Mouse (Mus musculus) hindbrain, embryonic 15.5 days (tissue): ENCODE results near the gene Cit. TPM values are rescaled to one million over a fixed set of nuclear protein-coding genes. Genes with fewer than 3 reads are reported as not detected.

ENCODE experiments used
- ATAC-seq: fragments of 200-750 bp; cut with Nextera tagmentation; 2 replicates; pipeline ENCODE4 v1.8.0; 2017; ENCODE audit warnings: low read depth, moderate number of reproducible peaks, moderate TSS enrichment; ENCODE audit not compliant: low FRiP score
- H3K27ac ChIP-seq: fragments of 300-500 bp; sonication (generic); replicated peaks from 2 replicates; pipeline ENCODE4 v1.5.1; 2015; ENCODE audit warnings: mild to moderate bottlenecking, inconsistent platforms
- H3K27me3 ChIP-seq: fragments of 300-500 bp; sonication (generic); 2 replicates; pipeline ENCODE4 v1.6.1; 2015; ENCODE audit warnings: control low read depth, inconsistent platforms
- H3K36me3 ChIP-seq: fragments of 300-500 bp; sonication (generic); 2 replicates; pipeline ENCODE4 v1.6.1; 2015; ENCODE audit warnings: control low read depth, inconsistent platforms
- H3K4me1 ChIP-seq: fragments of 300-500 bp; sonication (generic); replicated peaks from 2 replicates; pipeline ENCODE4 v1.6.1; 2015; ENCODE audit warnings: control low read depth, inconsistent platforms
- H3K4me2 ChIP-seq: fragments of 300-500 bp; sonication (generic); 2 replicates; pipeline ENCODE4 v1.6.1; 2015; ENCODE audit warnings: moderate library complexity, mild to moderate bottlenecking, inconsistent platforms
- H3K4me3 ChIP-seq: fragments of 300-500 bp; sonication (generic); 2 replicates; pipeline ENCODE4 v1.5.1; 2015; ENCODE audit warnings: mild to moderate bottlenecking, inconsistent platforms
- H3K9ac ChIP-seq: fragments of 300-500 bp; sonication (generic); 2 replicates; pipeline ENCODE4 v1.6.1; 2015; ENCODE audit warnings: inconsistent platforms
- H3K9me3 ChIP-seq: fragments of 300-500 bp; sonication (generic); 2 replicates; pipeline ENCODE4 v1.6.1; 2016; ENCODE audit warnings: control low read depth, inconsistent platforms
- WGBS: fragments of 180-500 bp; shearing (Covaris S2); methylation state at CpG from one replicate; pipeline ENCODE4 v1.1.7; 2015; 5-methylcytosine and 5-hydroxymethylcytosine counted together
- polyA plus RNA-seq: library from polyadenylated mRNA; unstranded; fragments of >200 nt; fragmentation: Nextera tagmentation; extraction: Ambion mirVana; gene quantifications from 2 replicates; pipeline ENCODE4 v1.2.1, GENCODE M21; 2015

Gene Cit
- polyA plus RNA-seq, 1 experiment from 2014 or later, result 30.2 TPM

GRCm38 (mm10) chr5:115838059-115838458 is 7.0 kb upstream of the Cit start:
- no peak for ATAC-seq
- H3K4me1 ChIP-seq, result no peaks in the 10 kb centered on the region
- no peaks in the 10 kb centered on the region for H3K36me3 ChIP-seq
- H3K4me2 ChIP-seq, result no peak overlapping the region
- H3K9me3 ChIP-seq, result no peaks in the 10 kb centered on the region
- no peak overlapping the region for H3K27ac ChIP-seq
- no peak overlapping the region for H3K9ac ChIP-seq
- H3K27me3 ChIP-seq, result no peaks in the 10 kb centered on the region
- H3K4me3 ChIP-seq, result no peak overlapping the region
- WGBS, result 70% methylated on average over 6 of the region's 6 CpGs

GRCm38 (mm10) chr5:115840453-115840852 is 4.6 kb upstream of the Cit start:
- Histone ChIP-seq H3K4me2 (no peak overlapping the region), H3K36me3 (no peaks in the 10 kb centered on the region), H3K4me3 (no peak overlapping the region), H3K9ac (no peak overlapping the region), H3K27ac (no peak overlapping the region), H3K4me1 (peaks cover 11% of the 10 kb centered on the region), H3K27me3 (no peaks in the 10 kb centered on the region), H3K9me3 (no peaks in the 10 kb centered on the region)
- ATAC-seq, result no peak
- WGBS, result 89% methylated on average over 4 of the region's 5 CpGs

GRCm38 (mm10) chr5:115840946-115841775 is 3.9 kb upstream of the Cit start:
- no peak overlapping the region for H3K9ac ChIP-seq
- H3K4me2 ChIP-seq, result no peak overlapping the region
- no peak for ATAC-seq
- H3K4me1 ChIP-seq, result peaks cover 16% of the 10 kb centered on the region
- no peaks in the 10 kb centered on the region for H3K27me3 ChIP-seq
- 75% methylated on average over 12 of the region's 12 CpGs for WGBS
- H3K4me3 ChIP-seq, result no peak overlapping the region
- H3K27ac ChIP-seq, result no peak overlapping the region
- H3K9me3 ChIP-seq, result no peaks in the 10 kb centered on the region
- H3K36me3 ChIP-seq, result no peaks in the 10 kb centered on the region

- Histone ChIP-seq H3K4me2 (peak overlapping the region; percentile 99), H3K9me3 (no peaks in the 10 kb centered on the region), H3K27me3 (no peaks in the 10 kb centered on the region), H3K36me3 (no peaks in the 10 kb centered on the region), H3K9ac (peak overlapping the region; percentile 30; the same call in 1 of the 2 replicates), H3K4me3 (peak overlapping the region; percentile 56), H3K27ac (0 out of 2 replicates have a peak overlapping the region, but pooled peaks have one; percentile 27), H3K4me1 (peaks cover 18% of the 10 kb centered on the region)
- no peak for ATAC-seq
- WGBS, result 6% methylated on average over 12 of the region's 12 CpGs
These were observed 711 bp upstream of the Cit start for GRCm38 (mm10) chr5:115844368-115844765.

GRCm38 (mm10) chr5:115845635-115846174 is 627 bp downstream of the Cit start:
- H3K36me3 ChIP-seq, result no peaks in the 10 kb centered on the region
- H3K4me3 ChIP-seq, result peak overlapping the region; percentile 56
- no peaks in the 10 kb centered on the region for H3K9me3 ChIP-seq
- H3K27me3 ChIP-seq, result no peaks in the 10 kb centered on the region
- peak overlapping the region; percentile 35 for H3K9ac ChIP-seq
- H3K4me1 ChIP-seq, result peaks cover 18% of the 10 kb centered on the region
- WGBS, result 37% methylated on average over 8 of the region's 8 CpGs
- peak overlapping the region; percentile 99 for H3K4me2 ChIP-seq
- no peak for ATAC-seq
- H3K27ac ChIP-seq, result no peak overlapping the region

GRCm38 (mm10) chr5:115847166-115847565 is 2.1 kb downstream of the Cit start:
- Histone ChIP-seq H3K27ac (no peak overlapping the region), H3K9me3 (no peaks in the 10 kb centered on the region), H3K36me3 (no peaks in the 10 kb centered on the region), H3K27me3 (no peaks in the 10 kb centered on the region), H3K4me3 (no peak overlapping the region), H3K4me2 (no peak overlapping the region), H3K4me1 (peaks cover 18% of the 10 kb centered on the region), H3K9ac (no peak overlapping the region)
- no peak for ATAC-seq
- 91% methylated on average over 8 of the region's 8 CpGs for WGBS

- Histone ChIP-seq H3K27ac (peak overlapping the region; percentile 53; the same call in 1 of the 2 replicates), H3K27me3 (no peaks in the 10 kb centered on the region), H3K9me3 (no peaks in the 10 kb centered on the region), H3K4me3 (no peak overlapping the region), H3K4me1 (peaks cover 18% of the 10 kb centered on the region), H3K4me2 (0 out of 2 replicates have a peak overlapping the region, but pooled peaks have one; percentile 4), H3K9ac (no peak overlapping the region), H3K36me3 (no peaks in the 10 kb centered on the region)
- WGBS, result 49% methylated on average over 7 of the region's 7 CpGs
- ATAC-seq, result no peak
These were observed 3.4 kb downstream of the Cit start for GRCm38 (mm10) chr5:115848463-115848862.

- H3K4me2 ChIP-seq, result no peak overlapping the region
- ATAC-seq, result no peak
- H3K4me1 ChIP-seq, result peaks cover 15% of the 10 kb centered on the region
- H3K4me3 ChIP-seq, result no peak overlapping the region
- WGBS, result 50% methylated on average over 12 of the region's 12 CpGs
- no peak overlapping the region for H3K27ac ChIP-seq
- H3K9ac ChIP-seq, result no peak overlapping the region
- H3K36me3 ChIP-seq, result no peaks in the 10 kb centered on the region
- no peaks in the 10 kb centered on the region for H3K27me3 ChIP-seq
- no peaks in the 10 kb centered on the region for H3K9me3 ChIP-seq
These were observed 4.3 kb downstream of the Cit start for GRCm38 (mm10) chr5:115849263-115849829.

GRCm38 (mm10) chr5:115850250-115851028 is 5.4 kb downstream of the Cit start:
- Histone ChIP-seq H3K4me2 (no peak overlapping the region), H3K27ac (no peak overlapping the region)

GRCm38 (mm10) chr5:115851029-115851365 is 5.9 kb downstream of the Cit start:
- ATAC-seq, result no peak
- H3K4me1 ChIP-seq, result 0 out of 2 replicates have a peak, but pooled peaks cover 3% of the 10 kb centered on the region
- no peak overlapping the region for H3K9ac ChIP-seq
- WGBS, result 85% methylated on average over 13 of the region's 13 CpGs
- H3K4me2 ChIP-seq, result no peak overlapping the region
- H3K36me3 ChIP-seq, result no peaks in the 10 kb centered on the region
- H3K27ac ChIP-seq, result no peak overlapping the region
- no peaks in the 10 kb centered on the region for H3K27me3 ChIP-seq
- H3K4me3 ChIP-seq, result no peak overlapping the region
- no peaks in the 10 kb centered on the region for H3K9me3 ChIP-seq

More at GRCm38 (mm10) chr5:115850250-115851028, 5.4 kb downstream of the Cit start:
- Histone ChIP-seq H3K4me3 (no peak overlapping the region), H3K36me3 (no peaks in the 10 kb centered on the region), H3K9me3 (no peaks in the 10 kb centered on the region), H3K9ac (no peak overlapping the region), H3K4me1 (peaks cover 7% of the 10 kb centered on the region), H3K27me3 (no peaks in the 10 kb centered on the region)
- no peak for ATAC-seq
- 87% methylated on average over 17 of the region's 17 CpGs for WGBS

- Histone ChIP-seq H3K27me3 (no peaks in the 10 kb centered on the region), H3K36me3 (no peaks in the 10 kb centered on the region), H3K27ac (no peak overlapping the region), H3K4me1 (no peaks in the 10 kb centered on the region), H3K4me3 (no peak overlapping the region), H3K4me2 (no peak overlapping the region), H3K9me3 (no peaks in the 10 kb centered on the region), H3K9ac (no peak overlapping the region)
- 96% methylated on average over 4 of the region's 4 CpGs for WGBS
- no peak for ATAC-seq
These were observed 7.4 kb downstream of the Cit start for GRCm38 (mm10) chr5:115852431-115852830.

- no peaks in the 10 kb centered on the region for H3K27me3 ChIP-seq
- H3K4me1 ChIP-seq, result 0 out of 2 replicates have a peak, but pooled peaks cover 3% of the 10 kb centered on the region
- H3K9ac ChIP-seq, result no peak overlapping the region
- no peak for ATAC-seq
- H3K4me2 ChIP-seq, result no peak overlapping the region
- no peak overlapping the region for H3K27ac ChIP-seq
- no peak overlapping the region for H3K4me3 ChIP-seq
- H3K36me3 ChIP-seq, result no peaks in the 10 kb centered on the region
- WGBS, result 79% methylated on average over 9 of the region's 9 CpGs
- H3K9me3 ChIP-seq, result no peaks in the 10 kb centered on the region
These were observed 8.6 kb downstream of the Cit start for GRCm38 (mm10) chr5:115853691-115854090.
